Mouse (Mus musculus) cerebellum, postnatal 14 days (tissue): ENCODE data around the gene Dner.

ENCODE experiments used
- DNase-seq, 2 experiments: peaks; one replicate each; pipeline ENCODE4 v3.0.0; 2021; ENCODE audit warnings: mixed read lengths in 2 of 2

The Dner gene

GRCm38 (mm10) chr1:84436281-84436680 lies 259.7 kb downstream of the Dner start:
- no peak for DNase-seq

GRCm38 (mm10) chr1:84433291-84433980 lies 262.6 kb downstream of the Dner start:
- DNase-seq: no peak

- DNase-seq: no peak
Measured at GRCm38 (mm10) chr1:84432311-84432710, 263.7 kb downstream of the Dner start.

GRCm38 (mm10) chr1:84428331-84428730 lies 267.7 kb downstream of the Dner start:
- DNase-seq: peak; percentile 46 to 49

GRCm38 (mm10) chr1:84427757-84428156 lies 268.3 kb downstream of the Dner start:
- peak; percentile 55 to 66 for DNase-seq

GRCm38 (mm10) chr1:84426679-84427078 lies 269.3 kb downstream of the Dner start:
- DNase-seq: no peak

- peak; percentile 57 to 66 for DNase-seq
Measured at GRCm38 (mm10) chr1:84422881-84423280, 273.1 kb downstream of the Dner start.

GRCm38 (mm10) chr1:84421845-84422244 lies 274.2 kb downstream of the Dner start:
- no peak for DNase-seq

GRCm38 (mm10) chr1:84419416-84419815 lies 276.6 kb downstream of the Dner start:
- no peak for DNase-seq

- peak in 1 of 2 experiments; percentile 47 for DNase-seq
Measured at GRCm38 (mm10) chr1:84418511-84418910, 277.5 kb downstream of the Dner start.

GRCm38 (mm10) chr1:84417761-84418238 lies 278.2 kb downstream of the Dner start:
- no peak for DNase-seq

GRCm38 (mm10) chr1:84417276-84417675 lies 278.7 kb downstream of the Dner start:
- no peak for DNase-seq

GRCm38 (mm10) chr1:84414464-84414863 lies 281.6 kb downstream of the Dner start:
- DNase-seq: no peak

GRCm38 (mm10) chr1:84409514-84409913 lies 286.5 kb downstream of the Dner start:
- no peak for DNase-seq

GRCm38 (mm10) chr1:84408873-84409272 lies 287.1 kb downstream of the Dner start:
- no peak for DNase-seq

GRCm38 (mm10) chr1:84406891-84407290 lies 289.1 kb downstream of the Dner start:
- no peak for DNase-seq

- no peak for DNase-seq
Measured at GRCm38 (mm10) chr1:84405551-84406290, 290.3 kb downstream of the Dner start.

- DNase-seq: peak in 1 of 2 experiments; percentile 24
Measured at GRCm38 (mm10) chr1:84404880-84405279, 291.1 kb downstream of the Dner start.

GRCm38 (mm10) chr1:84402154-84402553 lies 293.9 kb downstream of the Dner start:
- no peak for DNase-seq

GRCm38 (mm10) chr1:84399671-84400070 lies 296.4 kb downstream of the Dner start:
- DNase-seq: no peak

GRCm38 (mm10) chr1:84399118-84399517 lies 296.9 kb downstream of the Dner start:
- DNase-seq: no peak

GRCm38 (mm10) chr1:84396787-84397186 lies 299.2 kb downstream of the Dner start:
- no peak for DNase-seq

GRCm38 (mm10) chr1:84395928-84396327 lies 300.1 kb downstream of the Dner start:
- DNase-seq: no peak

GRCm38 (mm10) chr1:84390961-84391360 lies 305.1 kb downstream of the Dner start:
- DNase-seq: no peak
